Mouse (Mus musculus) gastrocnemius, postnatal 36 days (tissue): ENCODE results near the gene Fam173a. TPM values are rescaled to one million over a fixed set of nuclear protein-coding genes. Genes with fewer than 3 reads are reported as not detected.

ENCODE experiments used
- microRNA-seq, 2 experiments: library from miRNA; unstranded; fragments of <30 nt; microRNA quantifications; one replicate each; pipeline ENCODE4 v1.2.0; 2021
- total RNA-seq, 2 experiments: library from RNA; stranded (reverse); gene quantifications; 2 replicates each; pipeline ENCODE4 v1.2.3; 2021

Fam173a gene
- total RNA-seq, 2 experiments from 2014 or later = 34.8 to 38.9 TPM

Small RNA genes lying within 50 kb of the gene (microRNA-seq; reads per million reads assigned to microRNA genes)
- 0 reads per million in 2 experiments for gene Gm25083
- gene Mir3082 = 0 reads per million in 2 experiments
- gene Mir6966 = 0 reads per million in 2 experiments

Other genes starting within 250 kb of the Fam173a start
- 1 to 10 TPM; 1.9 to 2.0 TPM for gene Sox8, start 222.2 kb downstream of the Fam173a start, total RNA-seq
- 10 to 100 TPM; 13.1 to 13.9 TPM for gene Lmf1, start 213.8 kb downstream of the Fam173a start, total RNA-seq
- not detected for gene Gng13, start 75.7 kb downstream of the Fam173a start, total RNA-seq
- under 1 TPM; 0.41 to 0.49 TPM for gene Chtf18, start 65.5 kb downstream of the Fam173a start, total RNA-seq
- 1 to 10 TPM; 2.5 to 3.1 TPM for gene Rpusd1, start 65.2 kb downstream of the Fam173a start, total RNA-seq
- gene Mslnl, start 56.9 kb downstream of the Fam173a start, total RNA-seq = not detected
- under 1 TPM in 1 of 2 experiments, not detected in 1; 0.44 TPM for gene Msln, start 38.5 kb downstream of the Fam173a start, total RNA-seq
- 10 to 100 TPM; 26.0 to 30.5 TPM for gene Narfl, start 19.1 kb downstream of the Fam173a start, total RNA-seq
- 10 to 100 TPM in 1 of 2 experiments, 1 to 10 TPM in 1; 8.7 to 10.1 TPM for gene Haghl, start 7.2 kb downstream of the Fam173a start, total RNA-seq
- gene Ccdc78, start 6.3 kb downstream of the Fam173a start, total RNA-seq = not detected
- not detected for gene AC134908.4, start 2.8 kb upstream of the Fam173a start, total RNA-seq
- 10 to 100 TPM; 48.4 to 50.8 TPM for gene Metrn, start 4.2 kb upstream of the Fam173a start, total RNA-seq
- 1 to 10 TPM; 1.2 to 1.5 TPM for gene Fbxl16, start 16.2 kb upstream of the Fam173a start, total RNA-seq
- 1 to 10 TPM; 8.9 to 9.3 TPM for gene Wdr24, start 30.7 kb upstream of the Fam173a start, total RNA-seq
- gene Jmjd8, start 36.0 kb upstream of the Fam173a start, total RNA-seq = 10 to 100 TPM; 13.4 to 13.6 TPM
- gene Stub1, start 40.5 kb upstream of the Fam173a start, total RNA-seq = 10 to 100 TPM; 85.4 to 86.0 TPM
- 10 to 100 TPM; 23.2 to 27.7 TPM for gene Rhbdl1, start 44.4 kb upstream of the Fam173a start, total RNA-seq
- gene Gm20683, start 48.9 kb upstream of the Fam173a start, total RNA-seq = 10 to 100 TPM; 18.6 to 19.2 TPM
- 10 to 100 TPM; 63.4 to 68.4 TPM for gene Rhot2, start 52.0 kb upstream of the Fam173a start, total RNA-seq
- gene Wdr90, start 68.6 kb upstream of the Fam173a start, total RNA-seq = 1 to 10 TPM in 1 of 2 experiments, under 1 TPM in 1; 0.39 to 1.6 TPM
- gene Mcrip2, start 75.9 kb upstream of the Fam173a start, total RNA-seq = 100 to 1,000 TPM in 1 of 2 experiments, 10 to 100 TPM in 1; 87.2 to 102 TPM
- 10 to 100 TPM; 28.9 to 32.2 TPM for gene Mettl26, start 82.2 kb upstream of the Fam173a start, total RNA-seq
- gene Wfikkn1, start 88.0 kb upstream of the Fam173a start, total RNA-seq = under 1 TPM; 0.59 to 0.69 TPM
- gene Rab40c, start 126.8 kb upstream of the Fam173a start, total RNA-seq = 10 to 100 TPM in 1 of 2 experiments, 1 to 10 TPM in 1; 8.5 to 10.8 TPM
- 10 to 100 TPM; 24.1 to 27.4 TPM for gene Pigq, start 152.0 kb upstream of the Fam173a start, total RNA-seq
- not detected for gene Nhlrc4, start 152.1 kb upstream of the Fam173a start, total RNA-seq
- not detected for gene A930017K11Rik, start 159.7 kb upstream of the Fam173a start, total RNA-seq
- 1 to 10 TPM; 5.4 to 6.5 TPM for gene Capn15, start 192.9 kb upstream of the Fam173a start, total RNA-seq